Mouse (Mus musculus) liver, adult 2 months (tissue): ENCODE results near the gene Dhh.

Source experiments
- CTCF ChIP-seq: fragments of 200-500 bp; IDR thresholded peaks from 2 replicates; pipeline ENCODE4 v1.5.1; 2011; ENCODE audit warnings: low read depth, low read length, control low read depth
- POLR2A ChIP-seq: fragments of 200-500 bp; IDR thresholded peaks from 2 replicates; pipeline ENCODE4 v1.6.1; 2011; ENCODE audit warnings: low read length, control low read depth; ENCODE audit not compliant: insufficient read depth; ENCODE audit errors: extremely low read depth

DNA sequence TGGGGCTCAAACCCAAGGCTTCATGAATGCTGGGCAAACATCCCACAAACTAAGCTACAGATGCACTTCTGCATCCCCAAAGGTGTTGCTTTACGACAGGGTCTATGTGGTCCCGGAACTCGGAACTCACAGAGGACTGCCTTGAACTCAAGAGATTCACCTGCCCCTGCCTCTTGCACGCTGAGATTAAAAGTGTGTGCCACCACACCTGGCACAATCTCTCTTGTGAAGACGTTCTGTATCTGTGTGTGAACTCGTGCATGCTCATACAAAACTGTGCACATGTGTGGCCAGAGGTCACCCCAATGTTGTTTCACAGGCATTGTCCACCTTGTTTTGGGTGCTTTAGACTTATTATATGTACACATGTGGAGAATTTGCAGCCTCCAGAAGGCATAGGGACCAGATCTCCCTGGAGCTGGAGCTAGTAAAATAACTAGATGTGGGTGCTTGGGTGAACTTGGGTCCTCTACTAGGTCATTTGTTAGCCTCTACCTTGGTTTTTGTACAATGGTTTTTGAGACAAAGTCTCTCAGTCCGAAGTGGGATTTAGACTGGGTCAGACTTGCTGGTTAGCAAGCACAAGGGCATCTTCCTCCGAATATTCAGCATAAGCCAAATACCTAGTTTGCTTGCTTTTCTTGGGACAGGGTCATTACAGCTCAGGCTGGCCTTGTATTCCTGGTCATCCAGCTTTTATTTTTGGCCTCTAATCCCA is 31.8 kb upstream of the Dhh start:
- no peak for TF ChIP-seq CTCF
- TF ChIP-seq POLR2A: no peak
